Mouse (Mus musculus) heart, postnatal 36 days (tissue): Measurements from ENCODE around the gene Chid1. TPM values are rescaled to one million over a fixed set of nuclear protein-coding genes. Genes with fewer than 3 reads are reported as not detected.
A peak's percentile ranks its signal among the peaks of the same experiment; 100 is the strongest.

Experiments used
- DNase-seq, 2 experiments: peaks; one replicate each; pipeline ENCODE4 v3.0.0; 2021 to 2022
- intact Hi-C: fragments of 180-260 bp; cut with DNase I; formaldehyde crosslinking; loops from one replicate; pipeline ENCODE4 v1.15.1; 2025
- total RNA-seq, 2 experiments: library from RNA; stranded (reverse); gene quantifications; 2 replicates each; pipeline ENCODE4 v1.2.3; 2021

The Chid1 gene
- total RNA-seq, 2 experiments from 2014 or later = 43.2 to 48.5 TPM

GRCm38 (mm10) chr7:141510196-141510595 lies 29.5 kb downstream of the Chid1 start:
- intact Hi-C loops = no loop called here
- DNase-seq = no peak

- intact Hi-C loops = no loop called here
Measured at GRCm38 (mm10) chr7:141508160-141508559, 31.5 kb downstream of the Chid1 start.

GRCm38 (mm10) chr7:141506278-141506677 lies 33.4 kb downstream of the Chid1 start:
- DNase-seq = no peak
- intact Hi-C loops = no loop called here

More at GRCm38 (mm10) chr7:141508160-141508559, 31.5 kb downstream of the Chid1 start:
- DNase-seq = no peak

GRCm38 (mm10) chr7:141502556-141502905 lies 37.1 kb downstream of the Chid1 start:
- intact Hi-C loops = no loop called here
- no peak for DNase-seq

- intact Hi-C loops = no loop called here
- DNase-seq = no peak
Measured at GRCm38 (mm10) chr7:141501820-141502555, 37.7 kb downstream of the Chid1 start.

- no peak for DNase-seq
- intact Hi-C loops = no loop called here
Measured at GRCm38 (mm10) chr7:141497600-141497999, 42.1 kb downstream of the Chid1 start.

GRCm38 (mm10) chr7:141495940-141496339 lies 43.7 kb downstream of the Chid1 start:
- no peak for DNase-seq
- intact Hi-C loops = no loop called here

GRCm38 (mm10) chr7:141495379-141495778 lies 44.3 kb downstream of the Chid1 start:
- intact Hi-C loops = no loop called here
- no peak for DNase-seq

- DNase-seq = no peak
- intact Hi-C loops = no loop called here
Measured at GRCm38 (mm10) chr7:141493729-141494128, 45.9 kb downstream of the Chid1 start.

GRCm38 (mm10) chr7:141492738-141493137 lies 46.9 kb downstream of the Chid1 start:
- DNase-seq = no peak
- intact Hi-C loops = no loop called here

GRCm38 (mm10) chr7:141491151-141491550 lies 48.5 kb downstream of the Chid1 start:
- DNase-seq = no peak
- intact Hi-C loops = no loop called here

GRCm38 (mm10) chr7:141487141-141487540 lies 52.5 kb downstream of the Chid1 start:
- intact Hi-C loops = loop anchor here (10.0 kb wide), 1 partner anchor 438 kb away; no protein-coding TSS in a partner anchor
- no peak for DNase-seq

GRCm38 (mm10) chr7:141486239-141486638 lies 53.4 kb downstream of the Chid1 start:
- intact Hi-C loops = loop anchor here (10.0 kb wide), 1 partner anchor 439 kb away; no protein-coding TSS in a partner anchor
- DNase-seq = no peak

GRCm38 (mm10) chr7:141485606-141486005 lies 54.1 kb downstream of the Chid1 start:
- intact Hi-C loops = loop anchor here (10.0 kb wide), 1 partner anchor 439 kb away; no protein-coding TSS in a partner anchor
- DNase-seq = no peak

GRCm38 (mm10) chr7:141485186-141485585 lies 54.5 kb downstream of the Chid1 start:
- DNase-seq = no peak
- intact Hi-C loops = loop anchor here (10.0 kb wide), 1 partner anchor 440 kb away; no protein-coding TSS in a partner anchor

- DNase-seq = no peak
- intact Hi-C loops = loop anchor here (10.0 kb wide), 1 partner anchor 440 kb away; no protein-coding TSS in a partner anchor
Measured at GRCm38 (mm10) chr7:141484186-141485120, 55.2 kb downstream of the Chid1 start.

- intact Hi-C loops = loop anchor here (10.0 kb wide), 1 partner anchor 442 kb away; no protein-coding TSS in a partner anchor
- DNase-seq = no peak
Measured at GRCm38 (mm10) chr7:141483114-141483653, 56.5 kb downstream of the Chid1 start.

- intact Hi-C loops = loop anchor here (10.0 kb wide), 1 partner anchor 442 kb away; no protein-coding TSS in a partner anchor
- DNase-seq = no peak
Measured at GRCm38 (mm10) chr7:141482531-141483024, 57.1 kb downstream of the Chid1 start.

- peak; percentile 50 to 55 for DNase-seq
- intact Hi-C loops = loop anchor here (1.0 to 10.0 kb wide), 2 partner anchors 44 to 443 kb away; no protein-coding TSS in a partner anchor
Measured at GRCm38 (mm10) chr7:141481498-141482401, 57.9 kb downstream of the Chid1 start.
